Mouse (Mus musculus): Measurements from ENCODE around the gene Tpbgl.

- TF ChIP-seq E2F4 (IDR thresholded peaks at IDR 0.05; ENCODE audit: insufficient replicate concordance, low read depth, low read length), result no peak
- no peak for TF ChIP-seq CTCF (conservative IDR thresholded peaks at IDR 0.05 in 1 of 2, IDR thresholded peaks at IDR 0.05 in 1 of 2; ENCODE audit: low read depth in 2 of 2, low read length in 2 of 2)
- no peak for TF ChIP-seq KAT2A (IDR thresholded peaks at IDR 0.05; ENCODE audit: insufficient replicate concordance, low read length)
- no peak for TF ChIP-seq EP300 (IDR thresholded peaks at IDR 0.05; ENCODE audit: low read length)
- no peak for TF ChIP-seq GABPA (IDR thresholded peaks at IDR 0.05; ENCODE audit: insufficient replicate concordance, low read depth, low read length)
- TF ChIP-seq TBP (conservative IDR thresholded peaks at IDR 0.05; ENCODE audit: low read depth, low read length), result no peak
- no peak for TF ChIP-seq MAFK (IDR thresholded peaks at IDR 0.05; ENCODE audit: insufficient replicate concordance, low read length)
Observed at GRCm38 (mm10) chr7:99661571-99662230, 34.8 kb upstream of the Tpbgl start.
